Mouse (Mus musculus) brain, embryonic 14.5 days (tissue): ENCODE measurements at regions not wholly inside any gene's neighbourhood (a gene's known extent, or its start where the extent isn't known, plus 50 kb on each side); places are given as distances from the start of the nearest gene placed in this dataset.
A peak's percentile ranks its signal among the peaks of the same experiment; 100 is the strongest.
"Not testable (repeated sequence)": the region's sequence is repeated elsewhere in the genome, so short reads cannot be mapped to it uniquely, and the experiment has no call there.

Experiments
- DNase-seq: peaks from one replicate; pipeline ENCODE4 v3.0.0-alpha.2; 2011; ENCODE audit warnings: low read depth
- CTCF ChIP-seq: fragments of 200-500 bp; IDR thresholded peaks from 2 replicates; pipeline ENCODE4 v1.5.1; 2012; ENCODE audit warnings: inconsistent platforms, mild to moderate bottlenecking, moderate library complexity, borderline replicate concordance; ENCODE audit not compliant: insufficient read depth, insufficient read length; ENCODE audit errors: extremely low read depth
- POLR2A ChIP-seq: fragments of 200-500 bp; IDR thresholded peaks from 2 replicates; pipeline ENCODE4 v1.6.1; 2012; ENCODE audit warnings: mild to moderate bottlenecking, inconsistent platforms, borderline replicate concordance; ENCODE audit not compliant: poor library complexity, insufficient read depth, insufficient read length, severe bottlenecking; ENCODE audit errors: extremely low read depth

- DNase-seq, result not testable (repeated sequence)
These were observed 78.5 kb downstream of the 1700010I14Rik start for GRCm38 (mm10) chr17:9066633-9067032.

GRCm38 (mm10) chr17:9068859-9069602 is 80.9 kb downstream of the 1700010I14Rik start:
- DNase-seq, result peak; percentile 68
- no peak for TF ChIP-seq CTCF

- TF ChIP-seq POLR2A, result no peak
- TF ChIP-seq CTCF, result no peak
- no peak for DNase-seq
These were observed 95.5 kb downstream of the 1700010I14Rik start for GRCm38 (mm10) chr17:9083629-9084028.

GRCm38 (mm10) chr17:9127866-9128265 is 139.7 kb downstream of the 1700010I14Rik start:
- DNase-seq, result peak; percentile 65
- TF ChIP-seq POLR2A, result no peak
- no peak for TF ChIP-seq CTCF

- no peak for DNase-seq
- peak; percentile 27; the same call in 1 of the 2 replicates for TF ChIP-seq CTCF
- no peak for TF ChIP-seq POLR2A
These were observed 157.6 kb downstream of the 1700010I14Rik start for GRCm38 (mm10) chr17:9145605-9146223.

GRCm38 (mm10) chr17:9150654-9151053 is 162.5 kb downstream of the 1700010I14Rik start:
- TF ChIP-seq POLR2A, result no peak
- TF ChIP-seq CTCF, result peak; percentile 16; the same call in 1 of the 2 replicates
- no peak for DNase-seq

GRCm38 (mm10) chr17:9162148-9162547 is 174.0 kb downstream of the 1700010I14Rik start:
- no peak for TF ChIP-seq CTCF
- no peak for TF ChIP-seq POLR2A
- no peak for DNase-seq

GRCm38 (mm10) chr17:9162676-9163075 is 174.5 kb downstream of the 1700010I14Rik start:
- DNase-seq, result no peak
- no peak for TF ChIP-seq POLR2A
- TF ChIP-seq CTCF, result no peak

GRCm38 (mm10) chr17:9163285-9163684 is 175.2 kb downstream of the 1700010I14Rik start:
- TF ChIP-seq POLR2A (no peak), CTCF (no peak)
- no peak for DNase-seq

- TF ChIP-seq CTCF, result no peak
- no peak for TF ChIP-seq POLR2A
- DNase-seq, result no peak
These were observed 176.4 kb downstream of the 1700010I14Rik start for GRCm38 (mm10) chr17:9164501-9164900.

GRCm38 (mm10) chr17:9167161-9167560 is 179.0 kb downstream of the 1700010I14Rik start:
- DNase-seq, result peak; percentile 90
- TF ChIP-seq CTCF (peak; percentile 69), POLR2A (no peak)

GRCm38 (mm10) chr17:9167571-9168201 is 179.6 kb downstream of the 1700010I14Rik start:
- no peak for TF ChIP-seq POLR2A
- no peak for TF ChIP-seq CTCF
- peak; percentile 75 for DNase-seq
